Mouse (Mus musculus): ENCODE results near the gene Olfr1353. TPM values are rescaled to one million over a fixed set of nuclear protein-coding genes. Genes with fewer than 3 reads are reported as not detected.
"Not testable (repeated sequence)": the region's sequence is repeated elsewhere in the genome, so short reads cannot be mapped to it uniquely, and the experiment has no call there.

Gene Olfr1353
- not detected in 2 replicates for polyA plus RNA-seq (2015; fragmentation: Nextera tagmentation; extraction: Ambion mirVana)

DNA sequence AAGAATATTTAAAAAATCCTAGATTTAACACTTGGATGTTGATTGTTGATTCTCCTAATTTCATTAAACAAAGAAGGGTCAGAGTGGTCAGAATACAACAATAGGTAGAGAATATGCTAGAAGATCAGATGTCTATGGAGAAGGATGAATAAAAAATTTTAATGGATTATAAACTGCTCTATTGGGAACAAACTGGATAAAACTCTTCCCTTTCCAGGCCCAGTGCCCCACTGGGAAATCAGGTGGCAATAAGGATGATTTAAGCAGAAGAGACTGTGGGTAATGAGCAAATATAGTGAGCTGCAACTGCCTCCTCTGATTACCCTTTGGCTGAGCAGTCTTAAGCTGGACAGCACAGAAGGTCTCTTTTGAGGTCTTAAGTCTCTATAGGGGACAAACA, at the start of gene Olfr1353:
TSS of gene Olfr1353 (plus strand) at position 301 of the 400 bp plus-strand sequence.
- H3K9me3 ChIP-seq; H3K4me3 ChIP-seq (replicated peaks): not testable (repeated sequence)

GRCm38 (mm10) chr10:78950336-78950735, 12.8 kb upstream of the Olfr1353 start, which contains the start of gene Olfr8:
Olfr8 (plus strand) TSS chr10:78950636.
- 85% methylated on average over 1 of the region's 1 CpGs for WGBS
- H3K9me3 ChIP-seq; H3K4me2 ChIP-seq; H3K36me3 ChIP-seq; H3K9ac ChIP-seq; H3K27ac ChIP-seq; H3K4me3 ChIP-seq (replicated peaks); ATAC-seq (ENCODE audit: insufficient read depth, low FRiP score, low read depth); H3K27me3 ChIP-seq (replicated peaks); H3K4me1 ChIP-seq: not testable (repeated sequence)

More for the DNA sequence above, at the start of gene Olfr1353:
- H3K27ac ChIP-seq; H3K4me1 ChIP-seq; H3K9ac ChIP-seq; H3K27me3 ChIP-seq (replicated peaks); ATAC-seq (ENCODE audit: insufficient read depth, low FRiP score, low read depth); H3K4me2 ChIP-seq; H3K36me3 ChIP-seq: not testable (repeated sequence)

GRCm38 (mm10) chr10:78980750-78981149, 17.6 kb downstream of the Olfr1353 start, which contains the start of gene Olfr1352:
Olfr1352 (plus strand) TSS chr10:78981050.
- Histone ChIP-seq H3K27me3 (replicated peaks) (no peaks in the 10 kb centered on the region), H3K4me1 (no peaks in the 10 kb centered on the region), H3K9ac (no peak within 1 kb of the TSS), H3K4me2 (no peak within 1 kb of the TSS), H3K36me3 (no peaks in the 10 kb centered on the region), H3K9me3 (no peaks in the 10 kb centered on the region), H3K27ac (no peak within 1 kb of the TSS), H3K4me3 (replicated peaks) (no peak within 1 kb of the TSS)
- no peak for ATAC-seq (ENCODE audit: insufficient read depth, low FRiP score, low read depth)

DNA sequence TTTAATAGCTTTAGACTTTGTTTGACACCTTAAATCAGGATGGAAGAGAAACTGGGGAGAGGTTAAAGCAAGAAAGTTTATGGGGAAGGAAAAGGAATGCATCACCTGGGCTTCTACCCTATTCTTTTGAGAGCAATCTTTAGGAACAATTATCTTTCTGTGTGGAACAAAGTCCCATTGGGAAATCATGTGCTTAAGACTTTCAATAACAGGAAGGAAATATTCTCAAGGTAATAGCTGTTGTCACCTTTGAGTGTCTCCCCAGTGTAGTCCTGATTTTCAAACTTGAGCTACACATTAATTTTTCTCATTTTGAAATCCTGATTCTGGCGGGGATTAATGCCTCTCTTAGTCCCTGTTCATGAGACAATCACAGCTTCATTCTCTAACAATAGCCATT, 49.1 kb downstream of the Olfr1353 start, which contains the start of gene Olfr1351:
TSS of gene Olfr1351 (plus strand) at position 301 of the 400 bp plus-strand sequence.
- Histone ChIP-seq H3K9ac (no peak within 1 kb of the TSS), H3K9me3 (no peaks in the 10 kb centered on the region), H3K4me3 (replicated peaks) (no peak within 1 kb of the TSS), H3K27me3 (replicated peaks) (no peaks in the 10 kb centered on the region), H3K4me1 (no peaks in the 10 kb centered on the region), H3K36me3 (no peaks in the 10 kb centered on the region), H3K4me2 (no peak within 1 kb of the TSS), H3K27ac (no peak within 1 kb of the TSS)
- no peak for ATAC-seq (ENCODE audit: insufficient read depth, low FRiP score, low read depth)
- whole genome bisulfite sequencing, result 67% methylated on average over 1 of the region's 1 CpGs

Other genes with a start within 250 kb of the Olfr1353 start
- gene Casp14, start 245.0 kb upstream of the Olfr1353 start, polyA plus RNA-seq (2015; fragmentation: Nextera tagmentation; extraction: Ambion mirVana), result 0.54 and 0.77 TPM in 2 replicates
- not detected in 2 replicates for gene Ccdc105, start 210.2 kb upstream of the Olfr1353 start, polyA plus RNA-seq (2015; fragmentation: Nextera tagmentation; extraction: Ambion mirVana)
- gene Slc1a6, start 182.8 kb upstream of the Olfr1353 start, polyA plus RNA-seq (2015; fragmentation: Nextera tagmentation; extraction: Ambion mirVana), result 0.94 and 0.98 TPM in 2 replicates
- gene Olfr1356, start 111.1 kb upstream of the Olfr1353 start, polyA plus RNA-seq (2015; fragmentation: Nextera tagmentation; extraction: Ambion mirVana), result not detected in 2 replicates
- not detected in 2 replicates for gene Olfr1355, start 87.8 kb upstream of the Olfr1353 start, polyA plus RNA-seq (2015; fragmentation: Nextera tagmentation; extraction: Ambion mirVana)
- gene Olfr1354, start 50.1 kb upstream of the Olfr1353 start, polyA plus RNA-seq (2015; fragmentation: Nextera tagmentation; extraction: Ambion mirVana), result not detected in 2 replicates
- not detected in 2 replicates for gene Olfr8, start 12.7 kb upstream of the Olfr1353 start, polyA plus RNA-seq (2015; fragmentation: Nextera tagmentation; extraction: Ambion mirVana)
- not detected in 2 replicates for gene Olfr1352, start 17.7 kb downstream of the Olfr1353 start, polyA plus RNA-seq (2015; fragmentation: Nextera tagmentation; extraction: Ambion mirVana)
- gene Olfr1351, start 49.2 kb downstream of the Olfr1353 start, polyA plus RNA-seq (2015; fragmentation: Nextera tagmentation; extraction: Ambion mirVana), result not detected in 2 replicates
- 0.22 TPM in 1 of 2 replicates, not detected in the other for gene Olfr57, start 65.4 kb downstream of the Olfr1353 start, polyA plus RNA-seq (2015; fragmentation: Nextera tagmentation; extraction: Ambion mirVana)
- gene 2610008E11Rik, start 134.3 kb downstream of the Olfr1353 start, polyA plus RNA-seq (2015; fragmentation: Nextera tagmentation; extraction: Ambion mirVana), result 23.5 and 23.7 TPM in 2 replicates
- not detected in 2 replicates for gene Vmn2r80, start 185.5 kb downstream of the Olfr1353 start, polyA plus RNA-seq (2015; fragmentation: Nextera tagmentation; extraction: Ambion mirVana)